ENCODE assay signal across 18 mouse cellular contexts in the genomic region with DNA sequence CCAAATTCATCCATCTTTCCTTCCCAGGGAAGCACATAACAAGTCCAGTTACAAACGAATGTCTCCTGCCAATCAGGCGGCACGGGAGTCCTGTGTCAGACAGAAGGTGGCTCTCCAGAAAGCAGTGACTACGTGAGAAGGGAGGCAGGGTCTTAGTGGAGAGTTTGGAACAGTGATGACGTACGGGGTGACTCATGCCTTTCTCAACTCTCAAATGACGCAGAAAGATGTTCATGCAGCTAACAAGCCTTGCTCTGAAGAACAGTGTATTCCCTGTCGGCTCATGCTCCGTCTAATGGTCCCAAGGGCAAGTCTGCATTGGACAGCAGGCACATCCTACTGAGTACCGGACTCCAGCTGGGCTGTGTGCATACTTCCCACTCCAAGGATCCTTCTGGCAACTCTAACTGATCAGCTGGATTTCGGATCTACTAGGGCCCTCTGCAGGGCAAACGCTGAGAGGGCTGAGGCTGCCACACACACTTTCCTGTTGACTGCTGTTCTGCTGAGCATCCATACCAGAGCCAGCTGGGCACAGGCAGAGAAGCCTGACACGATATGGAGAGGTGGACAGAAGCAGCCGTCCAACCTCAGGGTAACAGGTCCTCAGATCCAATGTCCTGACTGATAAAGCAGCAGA.
DNase-seq lines count a peak whose midpoint lies in the region; ATAC-seq and TF ChIP-seq lines count a peak whose summit lies in the region.
"Had no signal": no experiment of that assay in that cellular context is flagged by ENCODE, and none has a peak within 500 bp of the region (broad histone marks: within the 10 kb centered on the region; RNA-seq: fewer than 3 reads in every experiment).

No protein-coding gene starts in this region.

- peak; percentile 49 for DNase-seq in cerebellum, adult 11-12 months
- no peak for DNase-seq in cerebellum, postnatal 4 days (ENCODE audit: low spot score in 2 of 2)
- DNase-seq in hindbrain, postnatal 0 days (ENCODE audit: low spot score) = no peak
- DNase-seq in left cerebral cortex, postnatal 36 days (ENCODE audit: low spot score in 2 of 2) = peak; percentile 14 to 22
- no peak for DNase-seq in left cerebral cortex, postnatal 4 days
- peak; percentile 36 to 44 for DNase-seq in cerebellum, postnatal 25 days
- DNase-seq: gastrocnemius, postnatal 10 days; heart, postnatal 36 days; thymus, postnatal 25 days had no signal

- TF ChIP-seq CTCF in hindbrain, postnatal 0 days (IDR thresholded peaks at IDR 0.05; ENCODE audit: low read depth) = 0 out of 2 replicates have a peak, but pooled peaks have one; percentile 11

- 68% methylated on average over 14 of the region's 14 CpGs for WGBS in hindbrain, postnatal 0 days
- WGBS in hindbrain, embryonic 12.5 days = 68% methylated on average over 14 of the region's 14 CpGs

- intact Hi-C loops in left cerebral cortex, postnatal 36 days (cut with DNase I) = no loop called here
- intact Hi-C loops in left cerebral cortex, postnatal 4 days (cut with DNase I) = no loop called here

- H3K4me2 ChIP-seq in hindbrain, postnatal 0 days (ENCODE audit: low read depth, low read length) = no peak overlapping the region
- no peak overlapping the region for H3K4me2 ChIP-seq in hindbrain, embryonic 12.5 days (replicated peaks)
- H3K4me2 ChIP-seq: embryonic facial prominence, embryonic 15.5 days; forebrain, embryonic 13.5 days; midbrain, embryonic 13.5 days; neural tube, embryonic 12.5 days had no signal

- ATAC-seq in hindbrain, postnatal 0 days = no peak
- no peak for ATAC-seq in hindbrain, embryonic 12.5 days (ENCODE audit: low FRiP score)
- no peak for ATAC-seq in megakaryocyte-erythroid progenitor cell, adult 5-6 weeks (replicated peaks; ENCODE audit: low FRiP score, low TSS enrichment, poor library complexity, severe bottlenecking)
- ATAC-seq: forebrain, embryonic 13.5 days; midbrain, embryonic 13.5 days had no signal

- no peaks in the 10 kb centered on the region for H3K9me3 ChIP-seq in hindbrain, postnatal 0 days (ENCODE audit: low read length)
- no peaks in the 10 kb centered on the region for H3K9me3 ChIP-seq in hindbrain, embryonic 12.5 days (replicated peaks)
- H3K9me3 ChIP-seq: embryonic facial prominence, embryonic 15.5 days; forebrain, embryonic 13.5 days; heart, embryonic 10.5 days; midbrain, embryonic 13.5 days; neural tube, embryonic 12.5 days had no signal

- H3K4me3 ChIP-seq in hindbrain, postnatal 0 days (ENCODE audit: low read length) = no peak overlapping the region
- H3K4me3 ChIP-seq in hindbrain, embryonic 12.5 days = no peak overlapping the region
- H3K4me3 ChIP-seq: embryonic facial prominence, embryonic 15.5 days; forebrain, embryonic 13.5 days; heart, embryonic 10.5 days; midbrain, embryonic 13.5 days; neural tube, embryonic 12.5 days had no signal

- H3K4me1 ChIP-seq in hindbrain, postnatal 0 days (ENCODE audit: insufficient read depth, low read length) = no peaks in the 10 kb centered on the region
- H3K4me1 ChIP-seq in hindbrain, embryonic 12.5 days = peaks cover 38% of the 10 kb centered on the region
- H3K4me1 ChIP-seq: embryonic facial prominence, embryonic 15.5 days had no signal

- no peaks in the 10 kb centered on the region for H3K27me3 ChIP-seq in hindbrain, postnatal 0 days (ENCODE audit: insufficient read depth, low read length)
- peaks cover 3% of the 10 kb centered on the region; the same call in 1 of the 2 replicates for H3K27me3 ChIP-seq in hindbrain, embryonic 12.5 days
- H3K27me3 ChIP-seq: embryonic facial prominence, embryonic 15.5 days; forebrain, embryonic 13.5 days; midbrain, embryonic 13.5 days; neural tube, embryonic 12.5 days had no signal

- no peak overlapping the region for H3K27ac ChIP-seq in hindbrain, postnatal 0 days
- H3K27ac ChIP-seq in hindbrain, embryonic 12.5 days = no peak overlapping the region
- H3K27ac ChIP-seq: embryonic facial prominence, embryonic 15.5 days; forebrain, embryonic 13.5 days; heart, embryonic 10.5 days; liver, embryonic 14.5 days; midbrain, embryonic 13.5 days; neural tube, embryonic 12.5 days; stomach, postnatal 0 days had no signal

- no peak overlapping the region for H3K9ac ChIP-seq in hindbrain, postnatal 0 days (replicated peaks; ENCODE audit: low read length)
- H3K9ac ChIP-seq in hindbrain, embryonic 12.5 days = no peak overlapping the region
- H3K9ac ChIP-seq: embryonic facial prominence, embryonic 15.5 days; forebrain, embryonic 13.5 days; liver, embryonic 14.5 days; midbrain, embryonic 13.5 days; neural tube, embryonic 12.5 days had no signal

- no peaks in the 10 kb centered on the region for H3K36me3 ChIP-seq in hindbrain, postnatal 0 days (ENCODE audit: insufficient read depth, low read length)
- H3K36me3 ChIP-seq in hindbrain, embryonic 12.5 days = no peaks in the 10 kb centered on the region
- H3K36me3 ChIP-seq: embryonic facial prominence, embryonic 15.5 days; heart, embryonic 10.5 days; midbrain, embryonic 13.5 days; neural tube, embryonic 12.5 days had no signal

Comparison
In these comparisons a context has a peak if more than half of its experiments do, and no peak if none do; other contexts are left out.
1. DNase-seq: peak in cerebellum, adult 11-12 months (single experiment), left cerebral cortex, postnatal 36 days (2 of 2) and cerebellum, postnatal 25 days (2 of 2); none in cerebellum, postnatal 4 days (0 of 2), hindbrain, postnatal 0 days (single experiment) and left cerebral cortex, postnatal 4 days (single experiment).